Mouse (Mus musculus) embryo, embryonic 11.5 days (tissue): ENCODE measurements around the gene Uggt1.

ENCODE experiments used
- DNase-seq: peaks from one replicate; pipeline ENCODE4 v3.0.0-alpha.2; 2012; ENCODE audit warnings: low read depth, low spot score

The Uggt1 gene

GRCm38 (mm10) chr1:36116488-36116887, 128.0 kb downstream of the Uggt1 start:
- DNase-seq: no peak

- DNase-seq: no peak
These were observed 129.7 kb downstream of the Uggt1 start for GRCm38 (mm10) chr1:36114844-36115243.

- no peak for DNase-seq
These were observed 130.8 kb downstream of the Uggt1 start for GRCm38 (mm10) chr1:36113670-36114069.

GRCm38 (mm10) chr1:36112665-36113064, 131.9 kb downstream of the Uggt1 start:
- no peak for DNase-seq

- DNase-seq: no peak
These were observed 134.5 kb downstream of the Uggt1 start for GRCm38 (mm10) chr1:36109987-36110386.

GRCm38 (mm10) chr1:36105917-36106706, 138.4 kb downstream of the Uggt1 start:
- DNase-seq: no peak

GRCm38 (mm10) chr1:36100371-36100770, 144.1 kb downstream of the Uggt1 start:
- no peak for DNase-seq

- DNase-seq: no peak
These were observed 146.1 kb downstream of the Uggt1 start for GRCm38 (mm10) chr1:36098432-36098831.

GRCm38 (mm10) chr1:36095423-36096272, 148.9 kb downstream of the Uggt1 start:
- DNase-seq: no peak

- no peak for DNase-seq
These were observed 150.8 kb downstream of the Uggt1 start for GRCm38 (mm10) chr1:36093741-36094140.

GRCm38 (mm10) chr1:36091246-36091645, 153.3 kb downstream of the Uggt1 start:
- no peak for DNase-seq

GRCm38 (mm10) chr1:36090722-36091110, 153.8 kb downstream of the Uggt1 start:
- DNase-seq: no peak
